Mouse (Mus musculus) MEL (cell line): Measurements from ENCODE around the gene Cdk14. TPM values are rescaled to one million over a fixed set of nuclear protein-coding genes. Genes with fewer than 3 reads are reported as not detected.

ENCODE experiments used
- DNase-seq: peaks from one replicate; pipeline ENCODE4 v3.0.0; 2011; ENCODE audit warnings: low read depth, low spot score
- H3K27ac ChIP-seq: 2 replicates; pipeline ENCODE4 v1.5.1; 2012; ENCODE audit warnings: low read depth, mild to moderate bottlenecking, control low read depth, low read length, moderate library complexity; ENCODE audit not compliant: control insufficient read depth
- H3K27me3 ChIP-seq, 2 experiments: fragments of 150-350 bp in 1 of 2; sonication (generic) in 1 of 2; 2 replicates each; pipeline ENCODE4 v1.6.1; 2012; ENCODE audit warnings: low read length in 2 of 2, mild to moderate bottlenecking in 2 of 2, improper control_type of control experiment in 1 of 2, moderate library complexity in 1 of 2; ENCODE audit not compliant: insufficient read depth in 2 of 2, control insufficient read depth in 1 of 2
- H3K36me3 ChIP-seq, 2 experiments: 2 replicates each; pipeline ENCODE4 v1.6.1; 2012 to 2014; ENCODE audit warnings: low read length in 2 of 2, improper control_type of control experiment in 1 of 2, inconsistent platforms in 1 of 2, mild to moderate bottlenecking in 1 of 2; ENCODE audit not compliant: insufficient read depth in 2 of 2, control insufficient read depth in 1 of 2
- H3K4me1 ChIP-seq, 2 experiments: fragments of 150-350 bp in 1 of 2; sonication (generic) in 1 of 2; 2 replicates each; pipeline ENCODE4 v1.6.1; 2012; ENCODE audit warnings: low read length in 2 of 2, improper control_type of control experiment in 1 of 2, mild to moderate bottlenecking in 1 of 2; ENCODE audit not compliant: insufficient read depth in 2 of 2, control insufficient read depth in 1 of 2
- H3K4me3 ChIP-seq, 2 experiments: fragments of 150-350 bp in 1 of 2; sonication (generic) in 1 of 2; 2 replicates each; pipeline ENCODE4 v1.5.1; 2012; ENCODE audit warnings: low read depth in 2 of 2, low read length in 2 of 2, mild to moderate bottlenecking in 2 of 2, moderate library complexity in 2 of 2, control low read depth in 1 of 2, improper control_type of control experiment in 1 of 2; ENCODE audit not compliant: control insufficient read depth in 1 of 2, insufficient read depth in 1 of 2
- H3K79me2 ChIP-seq: 2 replicates; pipeline ENCODE4 v1.6.1; 2012; ENCODE audit warnings: mild to moderate bottlenecking, low read length, moderate library complexity; ENCODE audit not compliant: control insufficient read depth, poor library complexity, insufficient read depth
- H3K9ac ChIP-seq: 2 replicates; pipeline ENCODE4 v1.6.1; 2012; ENCODE audit warnings: low read depth, mild to moderate bottlenecking, control low read depth, low read length, moderate library complexity; ENCODE audit not compliant: control insufficient read depth, poor library complexity, severe bottlenecking
- H3K9me3 ChIP-seq: fragments of 150-350 bp; sonication (generic); replicated peaks from 2 replicates; pipeline ENCODE4 v1.6.1; 2012; ENCODE audit warnings: mild to moderate bottlenecking, low read length, improper control_type of control experiment, moderate library complexity; ENCODE audit not compliant: insufficient read depth
- CHD1 ChIP-seq: IDR thresholded peaks from 2 replicates; pipeline ENCODE4 v1.6.1; 2012; ENCODE audit warnings: low read depth, mild to moderate bottlenecking, inconsistent platforms, low read length, improper control_type of control experiment
- CTCF ChIP-seq, 3 experiments: IDR thresholded peaks in 2 of 3; conservative IDR thresholded peaks in 1 of 3; 2 replicates each; pipeline ENCODE4 v1.5.1; 2011 to 2012; ENCODE audit warnings: low read length in 3 of 3, low read depth in 2 of 3, mild to moderate bottlenecking in 2 of 3, improper control_type of control experiment in 1 of 3, inconsistent platforms in 1 of 3, mixed read lengths in 1 of 3, moderate library complexity in 1 of 3; ENCODE audit not compliant: control insufficient read depth in 1 of 3, insufficient read depth in 1 of 3, poor library complexity in 1 of 3, severe bottlenecking in 1 of 3
- ELF1 ChIP-seq: IDR thresholded peaks from 2 replicates; pipeline ENCODE4 v1.6.1; 2014; ENCODE audit warnings: low read depth, mild to moderate bottlenecking, inconsistent platforms, low read length, improper control_type of control experiment, moderate library complexity
- EP300 ChIP-seq, 2 experiments: IDR thresholded peaks; 2 replicates each; pipeline ENCODE4 v1.6.1; 2011; ENCODE audit warnings: improper control_type of control experiment in 2 of 2, low read length in 2 of 2, low read depth in 1 of 2, mild to moderate bottlenecking in 1 of 2
- GABPA ChIP-seq: IDR thresholded peaks from 2 replicates; pipeline ENCODE4 v1.6.1; 2012; ENCODE audit warnings: low read depth, mild to moderate bottlenecking, inconsistent platforms, low read length, improper control_type of control experiment, moderate library complexity
- GATA1 ChIP-seq: IDR thresholded peaks from 2 replicates; pipeline ENCODE4 v1.6.1; 2011; ENCODE audit warnings: low read depth, low read length, improper control_type of control experiment
- HCFC1 ChIP-seq: IDR thresholded peaks from 2 replicates; pipeline ENCODE4 v1.6.1; 2012; ENCODE audit warnings: low read depth, mild to moderate bottlenecking, inconsistent platforms, low read length, improper control_type of control experiment, moderate library complexity
- KAT2A ChIP-seq: conservative IDR thresholded peaks from 2 replicates; pipeline ENCODE4 v1.6.1; 2012; ENCODE audit warnings: low read depth, low read length, improper control_type of control experiment, inconsistent platforms
- MAFK ChIP-seq: IDR thresholded peaks from 2 replicates; pipeline ENCODE4 v1.6.1; 2011; ENCODE audit warnings: low read depth, mild to moderate bottlenecking, low read length, improper control_type of control experiment, borderline replicate concordance
- MYB ChIP-seq: IDR thresholded peaks from 2 replicates; pipeline ENCODE4 v1.6.1; 2011; ENCODE audit warnings: mild to moderate bottlenecking, low read depth, low read length, improper control_type of control experiment
- MYC ChIP-seq: IDR thresholded peaks from 2 replicates; pipeline ENCODE4 v1.6.1; 2011; ENCODE audit warnings: low read depth, mild to moderate bottlenecking, low read length, improper control_type of control experiment, moderate library complexity
- NRF1 ChIP-seq: IDR thresholded peaks from 2 replicates; pipeline ENCODE4 v1.6.1; 2014; ENCODE audit warnings: low read depth, mild to moderate bottlenecking, inconsistent platforms, low read length, improper control_type of control experiment, moderate library complexity; ENCODE audit not compliant: poor library complexity, insufficient read depth, severe bottlenecking
- POLR2AphosphoS2 ChIP-seq: IDR thresholded peaks from 2 replicates; pipeline ENCODE4 v1.6.1; 2011; ENCODE audit warnings: low read length, improper control_type of control experiment
- SMC3 ChIP-seq: IDR thresholded peaks from 2 replicates; pipeline ENCODE4 v1.6.1; 2011; ENCODE audit warnings: low read depth, low read length, improper control_type of control experiment
- TAL1 ChIP-seq: IDR thresholded peaks from 2 replicates; pipeline ENCODE4 v1.6.1; 2012; ENCODE audit warnings: mild to moderate bottlenecking, inconsistent platforms, low read length, moderate library complexity, mixed read lengths
- ZKSCAN1 ChIP-seq: IDR thresholded peaks from 2 replicates; pipeline ENCODE4 v1.6.1; 2012; ENCODE audit warnings: low read depth, mild to moderate bottlenecking, inconsistent platforms, low read length, improper control_type of control experiment, moderate library complexity
- ZNF384 ChIP-seq: IDR thresholded peaks from 2 replicates; pipeline ENCODE4 v1.6.1; 2012; ENCODE audit warnings: low read depth, mild to moderate bottlenecking, inconsistent platforms, low read length, improper control_type of control experiment
- polyA plus RNA-seq, 2 experiments: library from polyadenylated mRNA; stranded (reverse) in 1 of 2; unstranded in 1 of 2; fragments of >175 nt in 1 of 2; fragments of >200 nt in 1 of 2; gene quantifications; 2 replicates each; pipeline versions ENCODE4 v1.2.1 to v1.2.4; 2012; ENCODE audit warnings: low replicate concordance in 2 of 2, low read depth in 1 of 2; ENCODE audit not compliant: insufficient read length in 2 of 2, insufficient read depth in 1 of 2, missing spikeins in 1 of 2
- total RNA-seq: library from RNA; depleted of rRNA; stranded (reverse); fragments of 300-350 nt; gene quantifications from 2 replicates; pipeline ENCODE4 v1.2.3, GENCODE M21; 2012

The Cdk14 gene
- total and polyA plus RNA-seq, 3 experiments: not detected

DNA sequence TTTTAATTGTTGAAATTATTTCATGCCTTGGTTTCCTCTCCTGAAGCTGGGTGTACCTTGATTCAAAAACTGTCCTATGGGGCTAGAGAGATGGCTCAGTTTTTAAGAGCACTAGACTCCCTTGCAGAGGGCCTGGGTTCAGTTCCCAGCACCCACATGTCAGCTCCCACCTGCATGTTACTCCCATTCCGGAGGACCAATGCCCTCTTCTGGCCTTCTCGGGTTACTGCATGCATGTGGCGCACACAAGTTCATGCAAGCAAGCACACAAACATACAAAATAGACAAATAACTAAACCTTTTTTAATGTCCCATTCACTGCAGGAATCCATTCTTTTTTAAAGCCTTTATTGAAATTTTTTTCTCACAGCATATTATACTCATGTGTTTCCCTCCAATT, 58.4 kb downstream of the Cdk14 start:
- Histone ChIP-seq H3K9ac (no peak overlapping the region), H3K79me2 (no peaks in the 10 kb centered on the region), H3K4me3 (no peak overlapping the region), H3K27me3 (no peaks in the 10 kb centered on the region), H3K36me3 (no peaks in the 10 kb centered on the region)
- peak; percentile 7 for DNase-seq
- TF ChIP-seq KAT2A (no peak), CTCF (IDR thresholded peaks at IDR 0.05 in 2 of 3, conservative IDR thresholded peaks at IDR 0.05 in 1 of 3; ENCODE audit: control insufficient read depth in 1 of 3, insufficient read depth in 1 of 3, low read depth in 2 of 3, low read length in 3 of 3, poor library complexity in 1 of 3, severe bottlenecking in 1 of 3) (0 out of 6 replicates have a peak, but pooled peaks of 1 of the 3 experiments have one; percentile 7), ZNF384 (no peak), POLR2AphosphoS2 (no peak), ELF1 (no peak)
- TF ChIP-seq, all 39 proteins: peak for 1
- H3K4me1 ChIP-seq: no peaks in the 10 kb centered on the region
- H3K27ac ChIP-seq: no peak overlapping the region
- no peaks in the 10 kb centered on the region for H3K9me3 ChIP-seq

GRCm38 (mm10) chr5:5360338-5360737, 59.8 kb downstream of the Cdk14 start:
- no peak overlapping the region for H3K4me3 ChIP-seq
- no peaks in the 10 kb centered on the region for H3K9me3 ChIP-seq
- TF ChIP-seq ZKSCAN1 (no peak), HCFC1 (no peak), CHD1 (no peak), TAL1 (no peak), MYB (no peak), NRF1 (no peak), MAFK (no peak), EP300 (IDR thresholded peaks at IDR 0.05; ENCODE audit: low read depth in 1 of 2, low read length in 2 of 2) (no peak), SMC3 (no peak), GABPA (no peak), GATA1 (no peak), ZNF384 (no peak), POLR2AphosphoS2 (no peak), MYC (no peak)
- H3K79me2 ChIP-seq: no peaks in the 10 kb centered on the region
- no peak overlapping the region for H3K9ac ChIP-seq
- H3K4me1 ChIP-seq: no peaks in the 10 kb centered on the region
- H3K36me3 ChIP-seq: no peaks in the 10 kb centered on the region
- H3K27me3 ChIP-seq: no peaks in the 10 kb centered on the region
- no peak overlapping the region for H3K27ac ChIP-seq
- DNase-seq: no peak
